Mouse (Mus musculus): ENCODE measurements at regions not wholly inside any gene's neighbourhood (a gene's known extent, or its start where the extent isn't known, plus 50 kb on each side); places are given as distances from the start of the nearest gene placed in this dataset.

DNA sequence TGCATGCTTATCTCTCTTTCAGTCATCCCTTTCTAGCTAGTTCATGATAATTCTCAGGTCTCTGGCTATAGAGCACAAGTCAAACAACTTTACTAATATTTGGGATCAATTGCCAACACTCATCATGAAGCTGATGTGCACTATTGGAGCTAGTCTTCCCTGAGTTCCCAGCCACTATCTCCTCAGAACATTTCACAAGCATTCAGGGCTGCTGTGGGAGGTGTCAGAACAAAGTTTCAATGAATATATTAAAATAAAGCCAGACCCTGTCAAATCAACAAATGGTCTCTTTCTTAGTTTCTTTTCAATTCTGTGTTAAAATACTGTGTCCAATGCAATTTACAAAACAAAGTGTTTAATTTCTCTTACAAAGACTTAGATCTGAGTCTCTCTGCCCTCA is 364.8 kb downstream of the Rfpl4b start:
- TF ChIP-seq CTCF (IDR thresholded peaks at IDR 0.05; ENCODE audit: low read depth) = no peak
- TF ChIP-seq EP300 (IDR thresholded peaks at IDR 0.05; ENCODE audit: low read depth) = no peak
